Mouse (Mus musculus) ES-Bruce4 (cell line): Measurements from ENCODE around the gene 9330182O14Rik.

Experiments used
- CTCF ChIP-seq: IDR thresholded peaks from one replicate; pipeline ENCODE4 v1.8.1; 2011; ENCODE audit warnings: low read depth, low read length
- EP300 ChIP-seq: IDR thresholded peaks from 2 replicates; pipeline ENCODE4 v1.6.1; 2011; ENCODE audit warnings: low read depth, low read length; ENCODE audit not compliant: insufficient read depth
- POLR2A ChIP-seq: IDR thresholded peaks from one replicate; pipeline ENCODE4 v1.8.1; 2011; ENCODE audit warnings: low read length; ENCODE audit not compliant: insufficient read depth

- TF ChIP-seq POLR2A (no peak), EP300 (no peak), CTCF (no peak)
These were observed 20.1 kb upstream of the 9330182O14Rik start for GRCm38 (mm10) chr15:40113888-40114576.
